Mouse (Mus musculus) cortical plate, adult 2 months (tissue): ENCODE data around the gene Prr14.

Experiments used
- CTCF ChIP-seq: fragments of 200-500 bp; IDR thresholded peaks from 2 replicates; pipeline ENCODE4 v1.5.1; 2011; ENCODE audit warnings: mild to moderate bottlenecking, control low read depth, low read length; ENCODE audit not compliant: insufficient read depth; ENCODE audit errors: extremely low read depth
- POLR2A ChIP-seq: fragments of 200-500 bp; IDR thresholded peaks from 2 replicates; pipeline ENCODE4 v1.6.1; 2011; ENCODE audit warnings: mild to moderate bottlenecking, low read length, control low read depth; ENCODE audit not compliant: insufficient read depth; ENCODE audit errors: extremely low read depth

- no peak for TF ChIP-seq CTCF
- TF ChIP-seq POLR2A, result peak; percentile 79
These were observed 37.8 kb upstream of the Prr14 start, which contains the start of gene Zfp688 for GRCm38 (mm10) chr7:127421388-127422191.
